Mouse (Mus musculus) E14TG2a.4 (cell line): ENCODE measurements around the gene Cxcr5.

Source experiments
- H3K27me3 ChIP-seq: 2 replicates; pipeline ENCODE4 v1.6.1; 2014; ENCODE audit warnings: low read length, control low read depth; ENCODE audit not compliant: insufficient read depth
- H3K36me3 ChIP-seq: 2 replicates; pipeline ENCODE4 v1.6.1; 2014; ENCODE audit warnings: low read length, control low read depth; ENCODE audit not compliant: insufficient read depth
- H3K4me1 ChIP-seq: replicated peaks from 2 replicates; pipeline ENCODE4 v1.6.1; 2014; ENCODE audit warnings: low read depth, low read length, control low read depth
- H3K4me3 ChIP-seq: replicated peaks from 2 replicates; pipeline ENCODE4 v1.5.1; 2014; ENCODE audit warnings: mild to moderate bottlenecking, low read length
- H3K9me3 ChIP-seq: 2 replicates; pipeline ENCODE4 v1.6.1; 2014; ENCODE audit warnings: low read length, control low read depth
- CTCF ChIP-seq: conservative IDR thresholded peaks from 2 replicates; pipeline ENCODE4 v1.5.1; 2014; ENCODE audit warnings: low read length
- NANOG ChIP-seq: IDR thresholded peaks from 2 replicates; pipeline ENCODE4 v1.6.1; 2014; ENCODE audit warnings: borderline replicate concordance, low read length, mixed read lengths
- POU5F1 ChIP-seq: IDR thresholded peaks from 2 replicates; pipeline ENCODE4 v1.6.1; 2014; ENCODE audit warnings: low read length, borderline replicate concordance

Cxcr5 gene

DNA sequence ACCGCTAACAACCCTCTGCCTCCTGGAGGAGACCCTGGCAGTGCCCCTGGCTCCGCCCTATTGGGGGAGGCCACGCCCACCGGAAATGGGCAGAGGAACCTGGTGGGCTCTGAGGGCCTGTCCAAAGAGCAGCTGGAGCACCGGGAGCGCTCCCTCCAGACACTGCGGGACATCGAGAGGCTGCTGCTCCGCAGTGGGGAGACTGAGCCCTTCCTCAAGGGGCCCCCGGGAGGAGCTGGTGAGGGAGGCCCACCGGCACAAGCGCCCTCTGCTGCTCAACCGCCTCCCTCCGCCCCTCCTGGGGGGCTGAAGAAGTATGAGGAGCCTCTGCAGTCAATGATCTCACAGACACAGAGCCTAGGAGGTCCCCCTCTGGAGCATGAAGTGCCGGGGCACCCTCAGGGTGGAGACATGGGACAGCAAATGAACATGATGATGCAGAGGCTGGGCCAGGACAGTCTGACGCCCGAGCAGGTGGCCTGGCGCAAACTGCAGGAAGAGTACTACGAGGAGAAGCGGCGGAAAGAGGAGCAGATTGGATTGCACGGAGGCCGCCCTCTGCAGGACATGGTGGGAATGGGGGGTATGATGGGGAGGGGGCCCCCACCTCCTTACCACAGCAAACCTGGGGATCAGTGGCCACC is 55.7 kb downstream of the Cxcr5 start:
- Histone ChIP-seq H3K4me1 (peaks cover 62% of the 10 kb centered on the region), H3K27me3 (peaks cover 6% of the 10 kb centered on the region), H3K36me3 (peaks cover 8% of the 10 kb centered on the region; the same call in 1 of the 2 replicates), H3K4me3 (peak overlapping the region; percentile 53), H3K9me3 (peaks cover 5% of the 10 kb centered on the region)
- TF ChIP-seq NANOG (no peak), POU5F1 (no peak), CTCF (no peak; the same call in 1 of the 2 replicates)

GRCm38 (mm10) chr9:44504893-44505823 is 56.5 kb downstream of the Cxcr5 start:
- peak overlapping the region; percentile 53 for H3K4me3 ChIP-seq
- TF ChIP-seq CTCF: no peak
- TF ChIP-seq POU5F1: no peak
- no peak for TF ChIP-seq NANOG
- H3K4me1 ChIP-seq: peaks cover 65% of the 10 kb centered on the region
- peaks cover 11% of the 10 kb centered on the region for H3K27me3 ChIP-seq
- peaks cover 8% of the 10 kb centered on the region; the same call in 1 of the 2 replicates for H3K36me3 ChIP-seq
- no peaks in the 10 kb centered on the region for H3K9me3 ChIP-seq

DNA sequence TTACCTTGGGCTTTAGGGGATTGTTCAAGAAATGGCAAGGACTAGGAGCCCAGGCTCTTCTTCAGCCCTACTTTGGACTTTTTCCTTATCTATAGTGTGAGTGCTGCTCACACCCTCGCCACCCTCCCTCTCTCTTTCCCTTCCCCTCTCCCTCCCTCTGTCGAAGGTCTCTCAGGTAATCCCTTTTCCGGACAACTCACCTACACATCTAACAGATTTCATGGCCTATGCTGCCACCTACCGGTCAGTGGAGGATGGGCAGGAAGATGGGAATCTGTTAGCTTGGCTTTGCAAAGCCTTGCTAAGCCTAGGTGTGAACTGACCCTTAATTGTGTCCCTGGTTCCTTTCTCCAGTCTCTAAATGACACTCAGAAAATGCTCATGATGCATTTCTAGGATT is 59.7 kb downstream of the Cxcr5 start:
- peaks cover 24% of the 10 kb centered on the region for H3K27me3 ChIP-seq

GRCm38 (mm10) chr9:44501206-44501879 is 60.3 kb downstream of the Cxcr5 start:
- H3K4me1 ChIP-seq: peaks cover 63% of the 10 kb centered on the region
- peak overlapping the region; percentile 58 for H3K4me3 ChIP-seq
- H3K27me3 ChIP-seq: peaks cover 24% of the 10 kb centered on the region
- H3K36me3 ChIP-seq: peaks cover 1% of the 10 kb centered on the region; the same call in 1 of the 2 replicates
- no peaks in the 10 kb centered on the region for H3K9me3 ChIP-seq
- no peak for TF ChIP-seq NANOG
- TF ChIP-seq CTCF: no peak
- TF ChIP-seq POU5F1: no peak

More for the DNA sequence above, 59.7 kb downstream of the Cxcr5 start:
- peak overlapping the region; percentile 58 for H3K4me3 ChIP-seq
- peaks cover 63% of the 10 kb centered on the region for H3K4me1 ChIP-seq
- TF ChIP-seq POU5F1: no peak
- TF ChIP-seq NANOG: no peak
- peak; percentile 94 for TF ChIP-seq CTCF
- H3K9me3 ChIP-seq: no peaks in the 10 kb centered on the region
- H3K36me3 ChIP-seq: peaks cover 8% of the 10 kb centered on the region; the same call in 1 of the 2 replicates

GRCm38 (mm10) chr9:44500638-44501175 is 61.0 kb downstream of the Cxcr5 start:
- TF ChIP-seq POU5F1 (no peak), CTCF (no peak), NANOG (no peak)

DNA sequence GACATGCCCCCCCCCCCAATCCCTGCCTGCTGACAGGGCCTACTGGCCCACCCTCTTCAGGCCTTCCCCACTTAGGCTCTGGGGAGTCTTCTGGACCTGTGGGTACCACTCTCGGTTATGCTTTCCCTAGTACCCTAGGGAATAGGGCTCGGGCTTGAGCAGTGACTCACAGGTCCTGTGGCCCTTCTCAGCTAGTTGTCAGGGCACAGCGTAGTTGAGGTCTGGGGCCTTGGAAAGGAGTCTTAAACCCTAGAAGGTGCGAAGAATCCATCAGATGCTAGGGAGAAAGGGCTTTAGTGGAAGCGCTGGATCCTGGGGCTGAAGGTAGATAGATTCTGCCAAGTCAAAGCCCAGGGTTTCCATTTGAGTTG is 61.5 kb downstream of the Cxcr5 start:
- Histone ChIP-seq H3K36me3 (no peaks in the 10 kb centered on the region), H3K27me3 (peaks cover 24% of the 10 kb centered on the region), H3K4me1 (peaks cover 66% of the 10 kb centered on the region), H3K4me3 (0 out of 2 replicates have a peak overlapping the region, but pooled peaks have one; percentile 39), H3K9me3 (no peaks in the 10 kb centered on the region)
- no peak for TF ChIP-seq POU5F1
- no peak for TF ChIP-seq CTCF
- no peak for TF ChIP-seq NANOG

More at GRCm38 (mm10) chr9:44500638-44501175, 61.0 kb downstream of the Cxcr5 start:
- Histone ChIP-seq H3K4me3 (peak overlapping the region; percentile 39; the same call in 1 of the 2 replicates), H3K27me3 (peaks cover 24% of the 10 kb centered on the region), H3K9me3 (no peaks in the 10 kb centered on the region), H3K36me3 (no peaks in the 10 kb centered on the region), H3K4me1 (peaks cover 63% of the 10 kb centered on the region)

GRCm38 (mm10) chr9:44499356-44500162 is 62.1 kb downstream of the Cxcr5 start:
- Histone ChIP-seq H3K4me3 (peak overlapping the region; percentile 77), H3K27me3 (peaks cover 24% of the 10 kb centered on the region), H3K4me1 (peaks cover 72% of the 10 kb centered on the region), H3K9me3 (no peaks in the 10 kb centered on the region), H3K36me3 (no peaks in the 10 kb centered on the region)
- TF ChIP-seq NANOG: no peak
- no peak for TF ChIP-seq CTCF
- no peak for TF ChIP-seq POU5F1
